Mouse (Mus musculus): Measurements from ENCODE around the gene Pln. TPM values are rescaled to one million over a fixed set of nuclear protein-coding genes. Genes with fewer than 3 reads are reported as not detected.

Gene Pln
- total RNA-seq, 1 experiment: not detected

DNA sequence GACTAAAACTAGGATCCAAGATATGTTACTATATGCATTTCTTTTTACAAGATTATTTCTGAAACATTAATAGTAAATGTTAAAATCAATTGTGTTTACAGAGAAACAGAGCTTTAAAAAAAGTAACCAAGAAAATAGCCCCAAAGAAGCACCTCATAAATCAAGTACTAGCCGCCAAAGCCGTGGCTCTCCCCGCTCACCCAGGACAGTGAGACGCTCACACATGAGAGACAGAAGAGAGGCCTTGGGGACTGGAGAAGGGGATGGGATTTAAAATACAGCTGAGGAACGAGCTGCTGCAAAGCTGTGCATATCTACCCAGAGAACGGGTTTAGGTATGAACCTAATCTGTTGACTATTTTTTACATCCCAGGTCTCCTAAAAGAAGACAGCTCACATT is 5.9 kb downstream of the Pln start:
- H3K9me3 ChIP-seq (ENCODE audit: control insufficient read depth, insufficient read depth, low read depth, low read length): no peaks in the 10 kb centered on the region
- H3K4me3 ChIP-seq (ENCODE audit: insufficient read depth in 1 of 2, low read depth in 1 of 2, low read length in 2 of 2, poor library complexity in 1 of 2, severe bottlenecking in 1 of 2): no peak overlapping the region
- no peak for DNase-seq (ENCODE audit: low read depth, low spot score)
- no peaks in the 10 kb centered on the region for H3K4me1 ChIP-seq (ENCODE audit: control insufficient read depth in 2 of 2, insufficient read depth in 2 of 2, low read length in 2 of 2, poor library complexity in 1 of 2)
- H3K9ac ChIP-seq (ENCODE audit: insufficient read depth, low read depth, low read length, poor library complexity, severe bottlenecking): no peak overlapping the region
- in situ Hi-C loops (cut with MboI; ENCODE audit: low sequenced_read_pairs in 2 of 2, unreplicated experiment in 2 of 2): loop anchor here in 1 of 2 experiments (10.0 to 25.0 kb wide), 2 partner anchors 181 to 231 kb away; no protein-coding TSS in a partner anchor
- no peak for TF ChIP-seq ZNF384 (IDR thresholded peaks at IDR 0.05; ENCODE audit: low read depth, low read length)
- no peak overlapping the region for H3K27ac ChIP-seq (ENCODE audit: insufficient read depth, low read depth, low read length, poor library complexity, severe bottlenecking)
- H3K36me3 ChIP-seq (ENCODE audit: control insufficient read depth, insufficient read depth, low read length, poor library complexity, severe bottlenecking): no peaks in the 10 kb centered on the region

GRCm38 (mm10) chr10:53343865-53344264 is 6.4 kb downstream of the Pln start:
- TF ChIP-seq ZC3H11A (IDR thresholded peaks at IDR 0.05; ENCODE audit: borderline replicate concordance, low read depth, low read length) (no peak), HCFC1 (IDR thresholded peaks at IDR 0.05; ENCODE audit: borderline replicate concordance, insufficient read depth, low read length) (no peak), MAFK (IDR thresholded peaks at IDR 0.05; ENCODE audit: insufficient read depth, low read depth, low read length) (no peak), ZNF384 (IDR thresholded peaks at IDR 0.05; ENCODE audit: low read depth, low read length) (no peak), CHD2 (IDR thresholded peaks at IDR 0.05; ENCODE audit: low read depth, low read length) (no peak)
- no peak for DNase-seq (ENCODE audit: low read depth, low spot score)
- Histone ChIP-seq H3K4me3 (ENCODE audit: insufficient read depth in 1 of 2, low read depth in 1 of 2, low read length in 2 of 2, poor library complexity in 1 of 2, severe bottlenecking in 1 of 2) (no peak overlapping the region), H3K9me3 (ENCODE audit: control insufficient read depth, insufficient read depth, low read depth, low read length) (no peaks in the 10 kb centered on the region), H3K9ac (ENCODE audit: insufficient read depth, low read depth, low read length, poor library complexity, severe bottlenecking) (no peak overlapping the region), H3K27ac (ENCODE audit: insufficient read depth, low read depth, low read length, poor library complexity, severe bottlenecking) (no peak overlapping the region), H3K36me3 (ENCODE audit: control insufficient read depth, insufficient read depth, low read length, poor library complexity, severe bottlenecking) (no peaks in the 10 kb centered on the region), H3K4me1 (ENCODE audit: control insufficient read depth in 2 of 2, insufficient read depth in 2 of 2, low read length in 2 of 2, poor library complexity in 1 of 2) (no peaks in the 10 kb centered on the region)
- in situ Hi-C loops (cut with MboI; ENCODE audit: low sequenced_read_pairs in 2 of 2, unreplicated experiment in 2 of 2): loop anchor here in 1 of 2 experiments (10.0 to 25.0 kb wide), 2 partner anchors 181 to 232 kb away; no protein-coding TSS in a partner anchor

- in situ Hi-C loops (cut with MboI; ENCODE audit: low sequenced_read_pairs in 2 of 2, unreplicated experiment in 2 of 2): loop anchor here in 1 of 2 experiments (10.0 to 25.0 kb wide), 2 partner anchors 179 to 233 kb away; no protein-coding TSS in a partner anchor
- TF ChIP-seq CHD2 (IDR thresholded peaks at IDR 0.05; ENCODE audit: low read depth, low read length) (no peak), ZNF384 (IDR thresholded peaks at IDR 0.05; ENCODE audit: low read depth, low read length) (no peak), MAFK (IDR thresholded peaks at IDR 0.05; ENCODE audit: insufficient read depth, low read depth, low read length) (no peak), ZC3H11A (IDR thresholded peaks at IDR 0.05; ENCODE audit: borderline replicate concordance, low read depth, low read length) (no peak), HCFC1 (IDR thresholded peaks at IDR 0.05; ENCODE audit: borderline replicate concordance, insufficient read depth, low read length) (no peak)
- Histone ChIP-seq H3K4me1 (ENCODE audit: control insufficient read depth in 2 of 2, insufficient read depth in 2 of 2, low read length in 2 of 2, poor library complexity in 1 of 2) (no peaks in the 10 kb centered on the region), H3K4me3 (ENCODE audit: insufficient read depth in 1 of 2, low read depth in 1 of 2, low read length in 2 of 2, poor library complexity in 1 of 2, severe bottlenecking in 1 of 2) (no peak overlapping the region), H3K36me3 (ENCODE audit: control insufficient read depth, insufficient read depth, low read length, poor library complexity, severe bottlenecking) (no peaks in the 10 kb centered on the region), H3K27ac (ENCODE audit: insufficient read depth, low read depth, low read length, poor library complexity, severe bottlenecking) (no peak overlapping the region), H3K9me3 (ENCODE audit: control insufficient read depth, insufficient read depth, low read depth, low read length) (no peaks in the 10 kb centered on the region), H3K9ac (ENCODE audit: insufficient read depth, low read depth, low read length, poor library complexity, severe bottlenecking) (no peak overlapping the region)
- no peak for DNase-seq (ENCODE audit: low read depth, low spot score)
Measured at GRCm38 (mm10) chr10:53345508-53345907, 8.0 kb downstream of the Pln start.

DNA sequence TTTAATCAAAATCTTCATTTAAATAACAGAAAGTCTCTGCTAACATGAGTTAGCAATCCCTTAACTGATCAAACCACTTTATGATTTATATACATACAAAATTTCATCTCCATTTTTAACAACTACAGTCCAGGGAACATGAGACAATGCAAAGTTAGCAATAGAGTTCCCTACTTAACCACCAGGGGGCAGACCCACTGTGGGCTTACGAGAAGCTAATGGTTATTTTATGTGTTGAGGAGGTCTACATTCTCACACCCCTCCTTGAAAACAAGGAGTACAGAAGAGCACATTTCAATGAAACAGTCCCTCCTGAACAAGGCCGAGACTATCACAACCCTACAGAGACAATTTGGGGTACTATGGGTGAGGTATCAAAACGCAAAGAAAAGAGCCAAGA is 9.0 kb downstream of the Pln start:
- peak; percentile 27 for DNase-seq (ENCODE audit: low read depth, low spot score)
- Histone ChIP-seq H3K36me3 (ENCODE audit: control insufficient read depth, insufficient read depth, low read length, poor library complexity, severe bottlenecking) (no peaks in the 10 kb centered on the region), H3K27ac (ENCODE audit: insufficient read depth, low read depth, low read length, poor library complexity, severe bottlenecking) (no peak overlapping the region), H3K9ac (ENCODE audit: insufficient read depth, low read depth, low read length, poor library complexity, severe bottlenecking) (no peak overlapping the region), H3K4me3 (ENCODE audit: insufficient read depth in 1 of 2, low read depth in 1 of 2, low read length in 2 of 2, poor library complexity in 1 of 2, severe bottlenecking in 1 of 2) (no peak overlapping the region), H3K9me3 (ENCODE audit: control insufficient read depth, insufficient read depth, low read depth, low read length) (no peaks in the 10 kb centered on the region), H3K4me1 (ENCODE audit: control insufficient read depth in 2 of 2, insufficient read depth in 2 of 2, low read length in 2 of 2, poor library complexity in 1 of 2) (no peaks in the 10 kb centered on the region)
- TF ChIP-seq HCFC1 (IDR thresholded peaks at IDR 0.05; ENCODE audit: borderline replicate concordance, insufficient read depth, low read length) (no peak), ZC3H11A (IDR thresholded peaks at IDR 0.05; ENCODE audit: borderline replicate concordance, low read depth, low read length) (peak; percentile 27; the same call in 1 of the 2 replicates), MAFK (IDR thresholded peaks at IDR 0.05; ENCODE audit: insufficient read depth, low read depth, low read length) (no peak), ZNF384 (IDR thresholded peaks at IDR 0.05; ENCODE audit: low read depth, low read length) (no peak)
- in situ Hi-C loops (cut with MboI; ENCODE audit: low sequenced_read_pairs in 2 of 2, unreplicated experiment in 2 of 2): loop anchor here in 1 of 2 experiments (10.0 to 25.0 kb wide), 2 partner anchors 178 to 234 kb away; no protein-coding TSS in a partner anchor

DNA sequence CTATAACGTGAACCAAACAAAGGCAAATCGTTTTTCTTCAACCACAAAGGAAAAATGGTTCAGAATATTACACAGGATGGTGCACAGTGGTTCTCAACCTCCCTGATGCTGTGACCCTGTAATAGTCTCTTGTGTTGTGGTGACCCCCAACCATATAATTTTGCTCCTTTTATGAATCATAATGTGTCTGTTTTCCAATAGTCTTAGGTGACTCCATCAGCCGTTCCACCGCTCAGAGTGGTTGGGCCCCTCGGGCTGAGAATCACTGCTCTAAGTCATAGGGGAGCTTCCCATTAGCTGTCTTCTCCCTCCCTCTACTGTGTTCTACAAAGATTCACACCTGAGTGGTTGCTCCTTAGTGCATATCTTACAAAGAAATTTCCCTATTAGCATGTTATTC is 9.4 kb downstream of the Pln start:
- no peak overlapping the region for H3K27ac ChIP-seq (ENCODE audit: insufficient read depth, low read depth, low read length, poor library complexity, severe bottlenecking)
- no peaks in the 10 kb centered on the region for H3K36me3 ChIP-seq (ENCODE audit: control insufficient read depth, insufficient read depth, low read length, poor library complexity, severe bottlenecking)
- no peak overlapping the region for H3K9ac ChIP-seq (ENCODE audit: insufficient read depth, low read depth, low read length, poor library complexity, severe bottlenecking)
- H3K4me3 ChIP-seq (ENCODE audit: insufficient read depth in 1 of 2, low read depth in 1 of 2, low read length in 2 of 2, poor library complexity in 1 of 2, severe bottlenecking in 1 of 2): no peak overlapping the region
- no peaks in the 10 kb centered on the region for H3K9me3 ChIP-seq (ENCODE audit: control insufficient read depth, insufficient read depth, low read depth, low read length)
- no peak for DNase-seq (ENCODE audit: low read depth, low spot score)
- H3K4me1 ChIP-seq (ENCODE audit: control insufficient read depth in 2 of 2, insufficient read depth in 2 of 2, low read length in 2 of 2, poor library complexity in 1 of 2): no peaks in the 10 kb centered on the region
- in situ Hi-C loops (cut with MboI; ENCODE audit: low sequenced_read_pairs in 2 of 2, unreplicated experiment in 2 of 2): loop anchor here in 1 of 2 experiments (10.0 to 25.0 kb wide), 2 partner anchors 178 to 235 kb away; no protein-coding TSS in a partner anchor
- no peak for TF ChIP-seq ZNF384 (IDR thresholded peaks at IDR 0.05; ENCODE audit: low read depth, low read length)
- TF ChIP-seq ZC3H11A (IDR thresholded peaks at IDR 0.05; ENCODE audit: borderline replicate concordance, low read depth, low read length): no peak
- TF ChIP-seq MAFK (IDR thresholded peaks at IDR 0.05; ENCODE audit: insufficient read depth, low read depth, low read length): no peak
- TF ChIP-seq CHD2 (IDR thresholded peaks at IDR 0.05; ENCODE audit: low read depth, low read length): no peak
